Mouse (Mus musculus): ENCODE data around the gene Lgalsl. TPM values are rescaled to one million over a fixed set of nuclear protein-coding genes. Genes with fewer than 3 reads are reported as not detected.

The Lgalsl gene
- polyA plus RNA-seq, 1 experiment: 7.6 TPM

GRCm38 (mm10) chr11:20788070-20788469 lies 42.8 kb downstream of the Lgalsl start:
- DNase-seq (ENCODE audit: low read depth, low spot score): no peak
- WGBS: 43% methylated on average over 3 of the region's 3 CpGs

GRCm38 (mm10) chr11:20786191-20786590 lies 44.7 kb downstream of the Lgalsl start:
- DNase-seq (ENCODE audit: low read depth, low spot score): no peak
- 55% methylated on average over 2 of the region's 2 CpGs for WGBS

GRCm38 (mm10) chr11:20785186-20785585 lies 45.7 kb downstream of the Lgalsl start:
- 88% methylated on average over 1 of the region's 1 CpGs for WGBS
- no peak for DNase-seq (ENCODE audit: low read depth, low spot score)

- no peak for DNase-seq (ENCODE audit: low read depth, low spot score)
- WGBS: 88% methylated on average over 6 of the region's 6 CpGs
These were observed 46.1 kb downstream of the Lgalsl start for GRCm38 (mm10) chr11:20784776-20785175.

GRCm38 (mm10) chr11:20783467-20783866 lies 47.4 kb downstream of the Lgalsl start:
- DNase-seq (ENCODE audit: low read depth, low spot score): no peak
- 87% methylated on average over 1 of the region's 1 CpGs for WGBS

- 70% methylated on average over 2 of the region's 2 CpGs for WGBS
- DNase-seq (ENCODE audit: low read depth, low spot score): no peak
These were observed 48.2 kb downstream of the Lgalsl start for GRCm38 (mm10) chr11:20782620-20783019.

- DNase-seq (ENCODE audit: low read depth, low spot score): no peak
- 86% methylated on average over 4 of the region's 4 CpGs for WGBS
These were observed 50.5 kb downstream of the Lgalsl start for GRCm38 (mm10) chr11:20780312-20780711.

- no peak for DNase-seq (ENCODE audit: low read depth, low spot score)
- 87% methylated on average over 3 of the region's 3 CpGs for WGBS
These were observed 51.8 kb downstream of the Lgalsl start for GRCm38 (mm10) chr11:20778861-20779563.

GRCm38 (mm10) chr11:20778298-20778697 lies 52.6 kb downstream of the Lgalsl start:
- no peak for DNase-seq (ENCODE audit: low read depth, low spot score)
- 64% methylated on average over 1 of the region's 1 CpGs for WGBS

- DNase-seq (ENCODE audit: low read depth, low spot score): no peak
These were observed 54.2 kb downstream of the Lgalsl start for GRCm38 (mm10) chr11:20776668-20777067.

Other genes starting within 250 kb of the Lgalsl start
- 36.1 and 59.8 TPM in 2 replicates for gene Aftph, start 89.5 kb downstream of the Lgalsl start, polyA plus RNA-seq (2012; rRNA removed)